Mouse (Mus musculus) kidney, adult 2 months (tissue): ENCODE results near the gene Gm8206.
"Not testable (repeated sequence)": the region's sequence is repeated elsewhere in the genome, so short reads cannot be mapped to it uniquely, and the experiment has no call there.

ENCODE experiments used
- CTCF ChIP-seq: fragments of 200-500 bp; conservative IDR thresholded peaks from 2 replicates; pipeline ENCODE4 v1.5.1; 2011; ENCODE audit warnings: low read depth, mild to moderate bottlenecking, control low read depth, low read length, moderate library complexity, mixed read lengths; ENCODE audit not compliant: insufficient read depth, insufficient read length
- POLR2A ChIP-seq: fragments of 200-500 bp; IDR thresholded peaks from one replicate; pipeline ENCODE4 v1.6.1; 2011; ENCODE audit warnings: low read depth, low read length, control low read depth

- not testable (repeated sequence) for TF ChIP-seq CTCF, POLR2A
These were observed 14.7 kb upstream of the Gm8206 start, which contains the start of gene Gm3468 for GRCm38 (mm10) chr14:6108272-6108925.
